Mouse (Mus musculus) megakaryocyte, embryonic 14.5 days (primary cell): ENCODE data around the gene Mis12. TPM values are rescaled to one million over a fixed set of nuclear protein-coding genes. Genes with fewer than 3 reads are reported as not detected.

ENCODE experiments used
- H3K27me3 ChIP-seq: replicated peaks from 2 replicates; pipeline ENCODE3; 2012; ENCODE audit warnings: inconsistent platforms
- H3K36me3 ChIP-seq: replicated peaks from 2 replicates; pipeline ENCODE3; 2012; ENCODE audit warnings: low read length, inconsistent platforms, mixed read lengths
- H3K4me1 ChIP-seq: 2 replicates; pipeline ENCODE4 v1.6.1; 2012; ENCODE audit warnings: inconsistent platforms
- H3K4me3 ChIP-seq: replicated peaks from 2 replicates; pipeline ENCODE3; 2012; ENCODE audit warnings: moderate library complexity, mild to moderate bottlenecking, inconsistent platforms
- H3K9me3 ChIP-seq: 2 replicates; pipeline ENCODE4 v1.6.1; 2012; ENCODE audit warnings: inconsistent platforms
- FLI1 ChIP-seq: IDR thresholded peaks from 2 replicates; pipeline ENCODE4 v1.6.1; 2012; ENCODE audit warnings: low read length, inconsistent platforms, mixed read lengths
- GATA1 ChIP-seq: IDR thresholded peaks from 3 replicates; pipeline ENCODE4 v1.6.1; 2012; ENCODE audit warnings: mixed read lengths, low read length, inconsistent platforms, borderline replicate concordance
- polyA plus RNA-seq: library from polyadenylated mRNA; stranded (reverse); fragments of >175 nt; gene quantifications from 2 replicates; pipeline ENCODE4 v1.2.3, GENCODE M21; 2012; ENCODE audit warnings: low replicate concordance; ENCODE audit not compliant: insufficient read depth

Mis12 gene
- polyA plus RNA-seq, 1 experiment: 1.4 TPM

- Histone ChIP-seq H3K36me3 (no peaks in the 10 kb centered on the region), H3K4me1 (no peaks in the 10 kb centered on the region), H3K4me3 (no peak overlapping the region), H3K9me3 (peaks cover 10% of the 10 kb centered on the region), H3K27me3 (no peaks in the 10 kb centered on the region)
- no peak for TF ChIP-seq FLI1
- TF ChIP-seq GATA1: no peak
Observed at GRCm38 (mm10) chr11:71076342-71076741, 56.9 kb downstream of the Mis12 start.

Other genes starting within 250 kb of the Mis12 start
- gene Scimp, start 207.0 kb upstream of the Mis12 start, polyA plus RNA-seq: not detected in 2 replicates
- 2.9 and 29.2 TPM in 2 replicates for gene Rabep1, start 174.8 kb upstream of the Mis12 start, polyA plus RNA-seq
- gene Nup88, start 49.6 kb upstream of the Mis12 start, polyA plus RNA-seq: 18.2 and 21.9 TPM in 2 replicates
- 9.3 TPM in 1 of 2 replicates, not detected in the other for gene Rpain, start 49.4 kb upstream of the Mis12 start, polyA plus RNA-seq
- gene C1qbp, start 36.6 kb upstream of the Mis12 start, polyA plus RNA-seq: 211 and 537 TPM in 2 replicates
- 3.6 and 4.1 TPM in 2 replicates for gene Dhx33, start 15.2 kb upstream of the Mis12 start, polyA plus RNA-seq
- 3.4 and 28.6 TPM in 2 replicates for gene Derl2, start 230 bp downstream of the Mis12 start, polyA plus RNA-seq
- gene 6330403K07Rik, start 13.9 kb downstream of the Mis12 start, polyA plus RNA-seq: not detected in 2 replicates
- not detected in 2 replicates for gene Nlrp1a, start 125.1 kb downstream of the Mis12 start, polyA plus RNA-seq
- gene Nlrp1b, start 211.1 kb downstream of the Mis12 start, polyA plus RNA-seq: 0.81 TPM in 1 of 2 replicates, not detected in the other